Mouse (Mus musculus): ENCODE results near the gene Trpm4.
"Not testable (repeated sequence)": the region's sequence is repeated elsewhere in the genome, so short reads cannot be mapped to it uniquely, and the experiment has no call there.

Gene Trpm4

DNA sequence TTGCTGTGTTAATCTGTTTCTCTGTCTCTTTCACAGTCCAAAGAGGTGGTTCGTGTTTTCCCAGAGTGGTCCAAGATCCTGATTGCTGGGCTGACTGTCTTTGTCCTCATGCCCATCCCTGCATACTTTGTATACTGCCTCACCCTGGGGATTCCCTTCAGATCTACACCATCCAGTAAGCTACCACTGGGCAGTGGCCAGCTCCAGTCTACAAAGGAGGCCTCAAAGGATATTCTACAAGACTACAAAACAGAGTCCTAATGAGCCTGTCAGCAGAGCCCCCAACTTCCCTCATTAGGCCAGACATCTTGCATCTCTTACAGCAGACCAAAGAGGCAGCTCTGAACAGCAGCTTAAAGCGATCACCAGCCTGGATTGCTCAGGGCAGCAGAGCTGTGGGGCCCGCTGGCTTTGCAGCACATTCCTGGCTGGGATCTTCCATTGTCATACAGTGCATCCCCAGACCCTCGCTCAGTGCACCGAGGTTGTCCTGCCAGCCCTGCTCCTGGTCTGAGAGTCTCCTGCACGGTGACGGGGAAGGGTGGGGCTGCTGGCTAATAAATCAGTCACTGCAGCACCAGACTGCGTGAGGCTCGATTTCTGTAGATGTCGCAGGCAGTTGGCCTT lies 60.7 kb downstream of the Trpm4 start:
- in situ Hi-C loops (cut with MboI; ENCODE audit: low pct_unique_long_range_greater_than_20kb in 1 of 2, low sequenced_read_pairs in 2 of 2, unreplicated experiment in 1 of 2), result no loop called here

DNA sequence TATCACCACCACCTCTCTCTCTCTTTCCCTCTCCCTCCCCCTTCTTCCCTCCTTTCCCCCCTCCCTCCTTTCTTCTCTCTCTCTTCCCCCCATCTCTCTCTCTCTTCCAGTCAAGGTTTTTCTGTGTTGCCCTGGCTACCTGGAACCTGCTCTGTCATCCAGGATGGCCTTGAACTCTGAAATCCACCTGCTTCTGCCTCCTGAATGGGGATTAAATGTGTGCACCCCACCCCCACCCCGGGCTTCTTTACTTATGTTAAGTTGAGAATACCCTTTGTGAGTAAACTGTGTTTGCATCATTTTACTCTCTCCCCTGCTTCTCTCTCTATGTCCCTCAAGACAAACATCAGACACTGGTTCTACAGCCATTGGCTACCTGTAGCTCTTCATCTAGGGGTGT lies 68.1 kb downstream of the Trpm4 start:
- in situ Hi-C loops (cut with MboI; ENCODE audit: low pct_unique_long_range_greater_than_20kb in 1 of 2, low sequenced_read_pairs in 2 of 2, unreplicated experiment in 1 of 2), result no loop called here

DNA sequence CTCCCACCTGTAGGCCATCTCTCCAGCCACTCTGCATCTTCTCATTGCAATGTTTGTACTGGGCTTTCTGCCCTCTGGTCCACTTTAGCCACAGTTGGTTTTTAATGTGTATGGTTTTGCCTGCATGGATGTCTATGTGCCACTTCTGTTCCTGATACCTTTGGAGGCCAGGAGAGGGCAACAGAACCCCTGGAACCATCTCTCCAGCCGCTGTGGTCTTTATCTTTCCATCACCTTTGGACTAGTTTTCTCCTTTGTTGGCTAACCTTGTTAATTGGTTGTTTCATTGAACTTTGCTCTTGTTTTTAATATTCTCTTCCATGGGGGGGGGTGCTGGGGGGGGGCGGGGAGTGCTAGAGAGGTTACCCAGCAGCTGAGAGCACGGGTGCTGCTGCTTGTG lies 69.2 kb downstream of the Trpm4 start:
- in situ Hi-C loops (cut with MboI; ENCODE audit: low pct_unique_long_range_greater_than_20kb in 1 of 2, low sequenced_read_pairs in 2 of 2, unreplicated experiment in 1 of 2), result no loop called here

- in situ Hi-C loops (cut with MboI; ENCODE audit: low pct_unique_long_range_greater_than_20kb in 1 of 2, low sequenced_read_pairs in 2 of 2, unreplicated experiment in 1 of 2), result no loop called here
Observed at GRCm38 (mm10) chr7:45263006-45263607, 70.5 kb downstream of the Trpm4 start.

- in situ Hi-C loops (cut with MboI; ENCODE audit: low pct_unique_long_range_greater_than_20kb in 1 of 2, low sequenced_read_pairs in 2 of 2, unreplicated experiment in 1 of 2), result no loop called here
Observed at GRCm38 (mm10) chr7:45262266-45262665, 71.3 kb downstream of the Trpm4 start.

DNA sequence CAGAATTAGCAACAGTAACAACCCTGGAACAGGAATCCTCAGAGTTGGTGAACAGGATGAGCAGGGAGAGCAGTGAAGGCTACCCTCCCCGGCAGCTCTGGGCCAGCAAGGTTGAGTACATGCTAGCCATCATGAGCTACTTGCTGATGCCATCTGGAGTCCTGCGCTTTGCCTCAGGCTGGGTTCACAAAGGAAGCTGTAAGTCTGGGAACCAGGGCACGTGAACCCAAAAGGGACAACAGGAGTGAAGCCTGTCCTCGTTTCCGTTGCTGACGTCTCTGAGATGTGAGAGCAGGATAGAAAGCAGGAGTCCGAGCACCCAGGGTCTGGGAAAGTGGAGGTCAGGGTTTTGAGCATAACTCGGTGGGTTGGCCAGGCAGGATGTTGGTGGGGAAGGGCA lies 74.3 kb downstream of the Trpm4 start:
- in situ Hi-C loops (cut with MboI; ENCODE audit: low pct_unique_long_range_greater_than_20kb in 1 of 2, low sequenced_read_pairs in 2 of 2, unreplicated experiment in 1 of 2), result no loop called here

GRCm38 (mm10) chr7:45257063-45257840 lies 76.3 kb downstream of the Trpm4 start:
- in situ Hi-C loops (cut with MboI; ENCODE audit: low pct_unique_long_range_greater_than_20kb in 1 of 2, low sequenced_read_pairs in 2 of 2, unreplicated experiment in 1 of 2), result no loop called here

DNA sequence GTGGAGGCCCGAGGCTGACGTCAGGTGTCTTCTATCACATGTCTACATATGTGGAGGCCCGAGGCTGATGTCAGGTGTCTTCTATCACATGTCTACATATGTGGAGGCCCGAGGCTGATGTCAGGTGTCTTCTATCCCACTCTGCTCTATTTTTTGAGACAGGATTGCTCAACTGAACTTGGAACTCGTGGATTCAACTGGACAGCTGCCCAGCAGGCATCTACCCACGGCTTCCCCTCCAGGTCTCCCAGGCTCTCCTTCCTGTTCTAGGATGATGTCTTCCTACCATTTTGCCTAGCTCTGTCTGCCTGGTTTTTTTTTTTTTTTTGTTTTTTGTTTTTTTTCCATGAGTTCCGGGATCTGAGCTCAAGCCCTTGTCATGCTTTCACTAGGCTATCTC lies 77.8 kb downstream of the Trpm4 start:
- in situ Hi-C loops (cut with MboI; ENCODE audit: low pct_unique_long_range_greater_than_20kb in 1 of 2, low sequenced_read_pairs in 2 of 2, unreplicated experiment in 1 of 2), result not testable (repeated sequence)

GRCm38 (mm10) chr7:45253806-45254205 lies 79.8 kb downstream of the Trpm4 start:
- in situ Hi-C loops (cut with MboI; ENCODE audit: low pct_unique_long_range_greater_than_20kb in 1 of 2, low sequenced_read_pairs in 2 of 2, unreplicated experiment in 1 of 2), result no loop called here

Data from mouse embryonic stem cell (cell line).